Mouse (Mus musculus) heart, embryonic 14.5 days (tissue): Measurements from ENCODE around the gene Pelo. TPM values are rescaled to one million over a fixed set of nuclear protein-coding genes. Genes with fewer than 3 reads are reported as not detected.

ENCODE experiments used
- ATAC-seq: fragments of 200-750 bp; cut with Nextera tagmentation; 2 replicates; pipeline ENCODE4 v1.8.0; 2017; ENCODE audit warnings: low read depth, moderate TSS enrichment; ENCODE audit not compliant: insufficient number of reproducible peaks, insufficient read depth, low FRiP score
- H3K27ac ChIP-seq, 2 experiments: fragments of 200-500 bp in 1 of 2; fragments of 300-500 bp in 1 of 2; sonication (generic) in 1 of 2; replicated peaks in 1 of 2; 2 replicates each; pipeline ENCODE4 v1.5.1; 2012 to 2014; ENCODE audit warnings: low read depth in 2 of 2, low read length in 2 of 2, control low read depth in 1 of 2, mild to moderate bottlenecking in 1 of 2, mixed read lengths in 1 of 2; ENCODE audit not compliant: control insufficient read depth in 1 of 2, insufficient read depth in 1 of 2
- H3K27me3 ChIP-seq: fragments of 300-500 bp; sonication (generic); 2 replicates; pipeline ENCODE4 v1.6.1; 2014; ENCODE audit warnings: mild to moderate bottlenecking, low read length, control low read depth; ENCODE audit not compliant: control insufficient read depth, insufficient read depth
- H3K36me3 ChIP-seq: fragments of 300-500 bp; sonication (generic); 2 replicates; pipeline ENCODE4 v1.6.1; 2014; ENCODE audit warnings: mild to moderate bottlenecking, control low read depth, low read length, mixed read lengths; ENCODE audit not compliant: control insufficient read depth, insufficient read depth
- H3K4me1 ChIP-seq, 2 experiments: fragments of 200-500 bp in 1 of 2; fragments of 300-500 bp in 1 of 2; sonication (generic) in 1 of 2; 2 replicates each; pipeline ENCODE4 v1.6.1; 2012 to 2014; ENCODE audit warnings: low read length in 2 of 2, control low read depth in 1 of 2, mixed read lengths in 1 of 2; ENCODE audit not compliant: control insufficient read depth in 2 of 2, insufficient read depth in 2 of 2
- H3K4me2 ChIP-seq: fragments of 300-500 bp; sonication (generic); 2 replicates; pipeline ENCODE4 v1.6.1; 2014; ENCODE audit warnings: mild to moderate bottlenecking, low read length
- H3K4me3 ChIP-seq, 2 experiments: fragments of 200-500 bp in 1 of 2; fragments of 300-500 bp in 1 of 2; sonication (generic) in 1 of 2; 2 replicates each; pipeline ENCODE4 v1.5.1; 2012 to 2014; ENCODE audit warnings: low read length in 2 of 2, mild to moderate bottlenecking in 2 of 2, control low read depth in 1 of 2, low read depth in 1 of 2, moderate library complexity in 1 of 2; ENCODE audit not compliant: control insufficient read depth in 1 of 2, insufficient read depth in 1 of 2
- H3K9ac ChIP-seq: fragments of 300-500 bp; sonication (generic); 2 replicates; pipeline ENCODE4 v1.6.1; 2014; ENCODE audit warnings: mild to moderate bottlenecking, low read length
- H3K9me3 ChIP-seq: fragments of 300-500 bp; sonication (generic); 2 replicates; pipeline ENCODE4 v1.6.1; 2016; ENCODE audit warnings: low read length, control low read depth; ENCODE audit not compliant: control insufficient read depth
- WGBS: fragments of 180-500 bp; shearing (Covaris S2); extraction: QIAGEN DNeasy Blood & Tissue Kit; methylation state at CpG from one replicate; pipeline ENCODE4 v1.1.7; 2014; 5-methylcytosine and 5-hydroxymethylcytosine counted together
- polyA plus RNA-seq: library from polyadenylated mRNA; unstranded; fragments of >200 nt; fragmentation: Nextera tagmentation; extraction: Ambion mirVana; gene quantifications from 2 replicates; pipeline ENCODE4 v1.2.1, GENCODE M21; 2014

Pelo gene
- polyA plus RNA-seq, 1 experiment from 2014 or later: 7.3 TPM

DNA sequence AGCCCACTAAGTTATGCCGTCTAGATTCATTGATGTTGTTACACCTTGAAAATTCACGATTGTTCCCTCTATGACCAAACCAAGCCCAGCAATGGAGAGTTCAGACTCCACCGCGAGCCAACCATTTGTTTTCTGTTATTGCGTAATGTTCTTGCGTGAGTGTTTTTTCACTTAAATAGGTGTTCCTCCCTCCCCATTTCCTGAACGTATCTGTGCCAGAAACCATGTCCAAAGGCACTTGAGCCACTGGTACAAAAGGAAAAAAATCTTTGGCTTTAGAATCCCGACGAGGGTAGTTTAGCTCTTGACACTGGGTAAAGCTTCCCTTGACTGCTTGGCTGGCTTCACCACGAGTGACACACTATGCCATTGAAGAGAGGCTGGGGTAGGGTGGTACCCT lies 16.2 kb upstream of the Pelo start:
- Histone ChIP-seq H3K27me3 (no peaks in the 10 kb centered on the region), H3K4me3 (no peak overlapping the region), H3K4me1 (peaks cover 2 to 4% of the 10 kb centered on the region in 2 experiments; a peak in 3 of 4 replicates), H3K27ac (no peak overlapping the region), H3K36me3 (no peaks in the 10 kb centered on the region), H3K9me3 (no peaks in the 10 kb centered on the region), H3K9ac (no peak overlapping the region), H3K4me2 (no peak overlapping the region)
- ATAC-seq: no peak
- WGBS: 81% methylated on average over 10 of the region's 10 CpGs

DNA sequence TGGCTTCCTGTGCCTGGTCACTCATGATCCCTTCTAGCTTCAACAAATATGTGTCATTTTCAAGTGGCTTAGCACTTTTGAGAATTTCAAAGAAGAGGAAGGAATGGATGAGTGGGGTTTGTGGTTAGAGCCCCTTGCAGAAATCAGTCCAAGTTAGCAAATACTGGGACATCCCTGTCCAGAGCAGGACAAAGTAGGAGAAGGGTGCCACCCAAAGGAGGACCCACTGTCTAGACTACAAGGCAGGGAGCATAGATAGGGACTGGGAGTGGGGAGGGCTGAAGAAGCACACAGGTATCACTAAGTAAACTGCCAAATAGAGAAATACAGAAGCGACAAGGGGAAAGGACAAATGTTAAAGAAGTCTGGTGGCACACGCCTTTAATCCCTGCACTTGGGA lies 12.8 kb upstream of the Pelo start:
- Histone ChIP-seq H3K4me3 (no peak overlapping the region; a peak in 1 of 4 replicates), H3K9ac (no peak overlapping the region), H3K9me3 (no peaks in the 10 kb centered on the region), H3K4me2 (peak overlapping the region; percentile 82), H3K36me3 (no peaks in the 10 kb centered on the region), H3K4me1 (peaks cover 6 to 16% of the 10 kb centered on the region in 2 experiments), H3K27me3 (no peaks in the 10 kb centered on the region), H3K27ac (no peak overlapping the region; a peak in 1 of 4 replicates)
- no peak for ATAC-seq
- 95% methylated on average over 2 of the region's 2 CpGs for WGBS

DNA sequence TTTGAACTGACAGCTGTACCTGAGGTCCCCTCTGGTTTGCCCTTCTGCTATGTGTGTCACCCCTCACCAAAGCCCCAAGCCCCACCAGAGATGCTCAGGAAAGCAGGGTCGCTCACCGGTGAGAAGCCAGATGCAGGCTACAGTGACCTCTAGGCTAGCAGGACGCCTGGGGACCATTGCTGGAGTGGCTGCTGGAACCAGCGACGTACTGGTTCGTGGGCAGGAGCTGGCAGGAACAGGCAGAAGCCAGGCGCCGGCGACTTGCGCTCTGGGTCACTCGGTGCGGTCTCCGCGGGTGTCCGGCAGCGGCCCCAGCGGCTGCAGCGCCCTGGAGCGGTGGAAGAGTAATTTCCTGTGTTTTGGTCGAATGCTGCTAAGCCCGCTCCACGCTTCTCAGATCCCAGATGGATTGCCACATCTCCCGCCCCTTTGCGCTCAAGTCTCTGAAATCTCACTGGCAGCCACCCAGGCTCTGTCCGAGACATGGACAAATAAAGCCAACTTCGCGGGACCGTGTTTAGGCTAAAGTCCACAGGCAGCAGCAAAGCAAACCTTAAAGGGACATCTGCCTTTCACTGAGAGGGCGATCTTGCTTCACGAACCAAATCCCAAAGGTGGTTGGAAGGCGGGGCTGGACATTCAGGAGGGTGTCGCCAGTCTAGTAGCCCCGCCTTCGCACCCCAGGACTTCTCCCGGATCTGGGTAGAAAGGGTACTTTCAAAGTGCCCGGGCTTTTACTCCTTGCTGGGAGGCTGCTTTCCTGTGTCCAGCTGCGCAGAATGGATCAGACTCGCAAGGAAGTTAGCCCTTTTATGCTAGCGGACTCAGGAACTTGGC lies 11.6 kb upstream of the Pelo start, which contains the start of the genes Gm49395 and Itga1:
Gene Gm49395 (minus strand): TSS at position 567 of the 837 bp plus-strand sequence.
Gene Itga1 (minus strand): TSS at position 610 of the 837 bp plus-strand sequence.
- 0% methylated on average over 39 of the region's 39 CpGs for WGBS
- Histone ChIP-seq H3K4me1 (peaks cover 6 to 23% of the 10 kb centered on the region in 2 experiments), H3K4me3 (peak within 1 kb of the TSS; percentile 82 to 84), H3K4me2 (peak within 1 kb of the TSS; percentile 82), H3K36me3 (no peaks in the 10 kb centered on the region), H3K27ac (peak within 1 kb of the TSS; percentile 94 to 95), H3K27me3 (no peaks in the 10 kb centered on the region), H3K9ac (peak within 1 kb of the TSS; percentile 89), H3K9me3 (no peaks in the 10 kb centered on the region)
- peak; percentile 91 for ATAC-seq

DNA sequence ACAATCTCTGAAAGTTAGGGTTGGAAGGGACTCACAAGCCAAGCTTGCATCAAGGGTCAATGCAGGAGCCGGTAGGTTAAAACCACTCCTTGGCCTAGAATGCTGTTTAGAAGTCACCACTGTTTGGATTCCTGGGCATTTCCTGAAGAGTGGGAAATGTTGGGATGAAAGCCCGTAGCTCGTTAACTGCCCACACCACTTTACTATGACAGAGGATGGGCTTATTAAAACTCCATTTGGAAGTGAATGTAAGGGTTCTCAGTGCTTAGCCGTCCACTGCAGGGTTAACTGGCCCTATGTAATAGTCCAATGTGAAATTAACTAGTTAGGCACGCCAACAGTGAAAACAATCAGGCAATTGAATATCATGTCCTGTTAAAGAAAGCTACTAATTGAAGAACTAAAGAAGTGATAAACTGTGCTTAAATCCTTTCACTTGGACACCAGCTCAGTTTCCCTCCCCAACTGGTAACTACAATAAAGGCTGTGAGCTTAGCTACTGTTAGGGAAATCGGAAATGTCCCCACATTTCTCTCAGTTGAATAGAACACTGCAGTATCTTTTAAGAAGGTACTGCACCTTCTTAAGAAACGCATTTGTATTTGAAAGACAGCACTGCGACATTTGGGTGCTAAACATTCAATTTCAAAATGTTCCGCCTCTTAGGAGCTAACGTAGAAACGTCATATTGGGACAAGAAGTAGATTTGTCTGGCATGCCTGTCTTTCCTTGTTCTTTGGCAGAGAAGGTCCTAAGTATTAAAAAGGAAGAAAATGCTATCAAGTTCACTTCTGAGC lies 10.6 kb upstream of the Pelo start:
- H3K36me3 ChIP-seq: no peaks in the 10 kb centered on the region
- peak overlapping the region; percentile 82 for H3K4me2 ChIP-seq
- H3K27me3 ChIP-seq: no peaks in the 10 kb centered on the region
- 11% methylated on average over 11 of the region's 11 CpGs for WGBS
- peak overlapping the region; percentile 82 to 84 for H3K4me3 ChIP-seq
- H3K9me3 ChIP-seq: no peaks in the 10 kb centered on the region
- H3K4me1 ChIP-seq: peaks cover 10 to 32% of the 10 kb centered on the region in 2 experiments
- peak overlapping the region; percentile 89 for H3K9ac ChIP-seq
- ATAC-seq: no peak
- peak overlapping the region; percentile 94 to 95 for H3K27ac ChIP-seq

DNA sequence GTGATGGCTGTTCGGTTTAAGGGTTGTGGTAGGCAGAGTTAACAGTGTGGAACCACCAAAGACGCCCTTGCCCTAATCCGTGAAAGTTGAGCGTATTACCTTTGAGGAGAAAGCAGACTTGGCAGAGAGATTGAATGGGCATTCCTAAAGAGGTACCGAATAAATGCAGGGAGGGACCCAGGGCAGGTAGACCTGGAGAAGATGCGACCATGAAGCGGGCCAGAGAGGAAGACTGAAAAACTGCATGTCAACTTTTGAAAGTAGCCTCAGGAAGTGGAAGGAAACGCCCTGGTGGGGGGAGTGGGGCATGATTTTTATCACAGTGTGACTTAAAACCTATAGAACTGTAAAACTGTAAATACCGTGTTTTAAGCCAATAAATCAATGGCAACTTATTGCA lies 9.4 kb upstream of the Pelo start:
- H3K36me3 ChIP-seq: no peaks in the 10 kb centered on the region
- no peaks in the 10 kb centered on the region for H3K9me3 ChIP-seq
- WGBS: 87% methylated on average over 9 of the region's 9 CpGs
- H3K27me3 ChIP-seq: no peaks in the 10 kb centered on the region
- H3K9ac ChIP-seq: peak overlapping the region; percentile 89
- peaks cover 12 to 36% of the 10 kb centered on the region in 2 experiments for H3K4me1 ChIP-seq
- H3K4me2 ChIP-seq: peak overlapping the region; percentile 82
- peak overlapping the region; percentile 1 to 84; a peak in 3 of 4 replicates for H3K4me3 ChIP-seq
- no peak overlapping the region for H3K27ac ChIP-seq
- no peak for ATAC-seq

DNA sequence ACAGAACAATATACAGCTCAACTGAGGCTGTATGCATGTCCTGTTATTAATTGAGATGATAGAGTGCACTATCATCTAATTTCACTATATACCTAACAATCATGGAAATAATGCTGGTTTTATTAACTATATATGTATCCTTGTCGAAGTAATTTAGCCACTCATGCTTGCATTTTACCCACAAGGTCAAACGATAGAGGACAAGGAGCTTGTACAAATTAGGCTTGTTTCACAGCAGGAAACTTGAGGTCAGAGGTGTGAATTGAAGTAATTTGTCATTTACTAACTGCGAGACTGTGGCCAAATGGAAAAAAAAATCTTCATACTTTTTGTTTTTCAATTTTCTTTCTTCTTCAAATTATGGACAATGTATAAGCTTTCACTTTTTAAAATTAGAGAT lies 8.2 kb upstream of the Pelo start:
- Histone ChIP-seq H3K4me3 (no peak overlapping the region), H3K36me3 (no peaks in the 10 kb centered on the region), H3K27ac (no peak overlapping the region), H3K27me3 (no peaks in the 10 kb centered on the region), H3K4me2 (peak overlapping the region; percentile 19; the same call in 1 of the 2 replicates), H3K9ac (no peak overlapping the region), H3K4me1 (peaks cover 12 to 36% of the 10 kb centered on the region in 2 experiments), H3K9me3 (no peaks in the 10 kb centered on the region)
- 76% methylated on average over 3 of the region's 3 CpGs for WGBS
- no peak for ATAC-seq

DNA sequence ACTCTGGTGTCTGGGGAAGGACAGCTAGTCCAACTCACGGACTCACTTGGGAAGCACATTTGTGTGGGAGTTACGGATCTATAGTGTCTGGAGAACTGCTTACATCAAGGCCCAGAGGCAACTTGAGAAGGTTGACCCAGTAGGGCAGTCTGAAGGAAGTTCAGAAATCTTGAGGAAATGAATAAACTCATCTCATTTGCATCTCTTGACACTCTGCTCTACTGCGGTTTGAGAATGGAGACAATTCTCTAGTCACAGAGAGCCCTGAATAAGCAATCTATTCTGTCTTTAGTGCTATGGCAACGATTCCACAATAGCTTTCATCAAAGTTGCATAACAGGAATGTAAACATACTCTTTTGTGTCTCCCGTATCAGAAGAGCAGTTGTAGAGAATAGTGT lies 7.0 kb upstream of the Pelo start:
- Histone ChIP-seq H3K4me1 (peaks cover 10 to 34% of the 10 kb centered on the region in 2 experiments), H3K9ac (no peak overlapping the region), H3K4me2 (no peak overlapping the region), H3K36me3 (no peaks in the 10 kb centered on the region), H3K4me3 (no peak overlapping the region), H3K27me3 (no peaks in the 10 kb centered on the region), H3K27ac (peak overlapping the region in 1 of 2 experiments; percentile 9; a peak in 1 of 4 replicates), H3K9me3 (no peaks in the 10 kb centered on the region)
- 72% methylated on average over 5 of the region's 5 CpGs for WGBS
- ATAC-seq: no peak
